Mouse (Mus musculus) testis, adult 2 months (tissue): Measurements from ENCODE around the gene Ldlr.

Source experiments
- CTCF ChIP-seq: fragments of 200-500 bp; IDR thresholded peaks from 2 replicates; pipeline ENCODE4 v1.5.1; 2012; ENCODE audit warnings: low read depth, mild to moderate bottlenecking, inconsistent platforms, low read length, moderate library complexity; ENCODE audit not compliant: control insufficient read depth, insufficient read depth, insufficient replicate concordance
- POLR2A ChIP-seq: fragments of 200-500 bp; IDR thresholded peaks from 2 replicates; pipeline ENCODE4 v1.6.1; 2012; ENCODE audit warnings: low read depth, mild to moderate bottlenecking, inconsistent platforms, low read length, moderate library complexity; ENCODE audit not compliant: control insufficient read depth

- TF ChIP-seq CTCF (no peak), POLR2A (no peak)
These were observed 13.3 kb downstream of the Ldlr start for GRCm38 (mm10) chr9:21736580-21736979.
